Mouse (Mus musculus): ENCODE measurements at regions not wholly inside any gene's neighbourhood (a gene's known extent, or its start where the extent isn't known, plus 50 kb on each side); places are given as distances from the start of the nearest gene placed in this dataset.

DNA sequence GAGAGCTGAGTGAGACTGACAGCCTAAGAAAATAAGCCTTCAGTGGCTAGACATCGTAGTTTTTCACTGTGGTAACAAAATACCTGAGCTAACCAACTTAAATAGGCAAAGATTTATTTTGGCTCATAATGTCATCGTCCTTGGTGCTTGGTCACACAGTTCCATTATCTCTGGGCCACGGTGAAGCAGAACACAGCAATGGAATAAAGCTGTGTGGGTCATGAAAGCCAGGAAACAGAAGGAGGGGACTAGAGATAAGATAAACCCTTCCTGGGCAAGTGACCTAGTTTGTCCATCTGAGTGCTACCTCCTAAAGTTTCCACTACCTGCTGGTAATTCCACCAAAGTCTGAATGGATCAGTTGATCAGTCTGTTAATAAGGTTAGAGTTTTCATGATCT lies 134.8 kb upstream of the Gm5129 start:
- no peak for DNase-seq

- no peak for DNase-seq
These were observed 137.5 kb upstream of the Il6 start for GRCm38 (mm10) chr5:29875451-29875850.

DNA sequence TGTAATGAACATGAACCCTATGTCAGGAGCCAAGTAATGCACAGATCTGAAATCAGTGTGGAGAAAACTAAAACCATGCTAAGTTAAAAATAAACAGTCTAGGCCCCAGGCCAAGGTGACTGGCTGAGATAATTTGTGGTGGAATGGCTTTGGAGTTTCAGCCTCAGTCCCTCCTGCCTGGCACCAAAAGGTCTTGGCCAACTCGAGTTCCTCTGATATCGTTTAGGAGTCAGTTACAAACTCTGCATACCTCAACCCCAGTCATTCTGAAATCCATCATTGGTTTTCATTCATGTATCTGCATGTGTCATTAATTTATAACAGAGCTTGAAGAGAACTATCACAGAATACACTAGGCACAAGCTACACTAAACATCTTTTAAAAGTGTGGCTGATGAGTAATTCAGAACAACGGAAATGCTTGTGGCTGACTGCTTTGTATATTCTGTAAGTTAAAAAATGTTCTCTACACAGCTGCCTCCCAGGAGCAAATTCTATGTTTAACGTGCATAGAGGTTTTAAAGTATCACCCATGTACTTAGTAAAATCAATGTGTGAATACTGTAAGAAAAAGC lies 125.6 kb upstream of the Il6 start:
- DNase-seq = no peak

DNA sequence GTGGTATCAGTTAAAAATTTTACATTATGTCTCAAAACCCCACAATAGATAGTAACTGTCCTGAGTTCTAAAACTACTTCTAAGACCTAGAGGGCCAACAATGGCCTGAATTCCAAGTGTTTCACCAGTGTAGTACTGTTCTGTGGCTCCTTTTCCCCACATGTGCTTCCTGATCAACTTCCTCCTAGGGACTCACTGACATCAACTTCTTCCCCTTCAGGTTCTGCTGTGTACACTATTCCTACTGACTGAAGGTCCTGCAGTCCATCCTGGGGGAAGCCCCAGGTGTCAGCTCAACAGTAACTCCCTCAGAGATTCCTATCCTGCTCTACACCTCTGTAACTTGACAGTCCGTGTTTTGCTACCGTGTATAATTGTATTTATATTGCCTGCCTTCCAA lies 120.6 kb upstream of the Il6 start:
- DNase-seq = no peak

GRCm38 (mm10) chr5:29892861-29893260 lies 120.1 kb upstream of the Il6 start:
- no peak for DNase-seq

DNA sequence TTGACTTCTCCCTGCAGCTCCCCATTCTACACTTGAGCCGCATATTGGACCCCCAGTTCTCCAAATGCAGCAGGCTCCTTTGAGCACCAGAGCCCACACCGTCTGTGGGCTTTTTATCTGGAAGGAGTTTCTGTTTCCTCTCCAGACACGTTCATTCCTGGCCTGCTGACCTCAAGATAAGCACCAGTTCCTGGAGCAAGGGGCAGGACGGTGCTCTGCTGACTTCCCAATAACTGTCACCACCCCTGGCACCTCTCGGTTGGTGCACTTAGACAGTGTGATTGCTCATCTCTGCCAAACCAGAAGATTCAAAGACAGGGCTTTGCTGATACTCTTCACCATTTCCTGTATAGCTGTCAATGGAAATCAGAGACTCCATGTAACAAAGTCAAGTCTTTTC lies 119.1 kb upstream of the Il6 start:
- DNase-seq = no peak

- DNase-seq = peak; percentile 44
These were observed 118.0 kb upstream of the Il6 start for GRCm38 (mm10) chr5:29894606-29895595.

GRCm38 (mm10) chr5:29897617-29898016 lies 115.3 kb upstream of the Il6 start:
- no peak for DNase-seq

GRCm38 (mm10) chr5:29901716-29902115 lies 111.2 kb upstream of the Il6 start:
- no peak for DNase-seq

- DNase-seq = no peak
These were observed 92.6 kb upstream of the Il6 start for GRCm38 (mm10) chr5:29920295-29920694.

DNA sequence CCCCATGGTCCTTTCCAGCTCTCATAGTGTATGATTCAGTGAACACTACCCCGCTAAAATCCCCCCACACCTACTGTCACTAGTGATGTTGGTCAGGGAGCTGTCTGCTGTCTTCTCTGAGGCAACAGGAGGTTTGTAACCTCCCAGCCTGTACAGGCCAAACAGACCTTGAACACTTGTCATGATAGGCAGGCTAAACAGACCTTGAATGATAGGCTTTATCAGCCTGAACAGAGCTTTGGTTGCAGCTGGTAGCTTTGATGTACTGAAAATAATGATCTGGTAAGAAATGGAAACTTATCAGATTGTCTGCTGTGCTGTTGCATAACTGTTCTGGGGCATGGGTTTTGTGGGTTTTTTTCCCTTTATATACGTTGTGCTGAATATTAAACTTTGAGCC lies 87.4 kb upstream of the Il6 start:
- no peak for DNase-seq

GRCm38 (mm10) chr5:29927594-29927993 lies 85.3 kb upstream of the Il6 start:
- no peak for DNase-seq

DNA sequence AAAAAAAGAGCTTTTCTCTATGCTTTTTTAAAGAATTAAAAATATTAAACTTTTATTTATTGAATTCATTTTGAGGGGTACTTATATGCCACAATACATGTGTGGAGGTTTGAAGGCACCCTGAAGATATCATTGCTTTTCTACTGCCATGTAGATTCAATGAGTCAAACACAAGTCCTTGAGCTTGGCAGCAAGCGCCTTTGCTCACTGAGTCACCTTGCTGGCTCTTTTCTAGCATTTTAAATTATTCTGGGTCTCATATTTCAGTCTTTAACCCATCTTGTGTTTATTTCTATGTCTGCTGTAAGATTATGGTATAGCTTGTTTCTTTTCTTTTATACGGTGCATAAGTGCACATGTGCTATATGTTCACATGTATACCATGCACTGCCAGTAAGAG lies 83.5 kb upstream of the Il6 start:
- DNase-seq = no peak

DNA sequence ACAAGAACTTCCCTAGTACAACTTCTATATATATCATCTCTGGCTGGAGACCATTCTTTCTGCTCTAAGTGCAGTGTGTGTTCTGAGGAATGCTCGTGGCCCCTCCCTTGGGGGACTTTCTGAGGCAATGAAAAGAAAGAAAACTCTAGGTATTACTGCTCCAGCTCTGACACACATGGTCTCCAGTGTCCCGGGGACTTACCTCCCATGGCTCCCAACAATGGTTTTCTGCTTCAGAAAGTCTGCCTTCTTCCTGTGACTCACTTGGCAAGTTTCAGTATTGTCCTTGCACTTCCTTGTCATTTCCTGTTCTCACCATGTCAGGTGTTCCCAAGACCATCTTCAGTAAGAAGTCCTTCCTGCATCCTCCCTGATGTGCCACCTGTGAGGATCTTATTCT lies 65.7 kb upstream of the Il6 start:
- no peak for DNase-seq

GRCm38 (mm10) chr5:29948161-29948560 lies 64.8 kb upstream of the Il6 start:
- DNase-seq = no peak

DNA sequence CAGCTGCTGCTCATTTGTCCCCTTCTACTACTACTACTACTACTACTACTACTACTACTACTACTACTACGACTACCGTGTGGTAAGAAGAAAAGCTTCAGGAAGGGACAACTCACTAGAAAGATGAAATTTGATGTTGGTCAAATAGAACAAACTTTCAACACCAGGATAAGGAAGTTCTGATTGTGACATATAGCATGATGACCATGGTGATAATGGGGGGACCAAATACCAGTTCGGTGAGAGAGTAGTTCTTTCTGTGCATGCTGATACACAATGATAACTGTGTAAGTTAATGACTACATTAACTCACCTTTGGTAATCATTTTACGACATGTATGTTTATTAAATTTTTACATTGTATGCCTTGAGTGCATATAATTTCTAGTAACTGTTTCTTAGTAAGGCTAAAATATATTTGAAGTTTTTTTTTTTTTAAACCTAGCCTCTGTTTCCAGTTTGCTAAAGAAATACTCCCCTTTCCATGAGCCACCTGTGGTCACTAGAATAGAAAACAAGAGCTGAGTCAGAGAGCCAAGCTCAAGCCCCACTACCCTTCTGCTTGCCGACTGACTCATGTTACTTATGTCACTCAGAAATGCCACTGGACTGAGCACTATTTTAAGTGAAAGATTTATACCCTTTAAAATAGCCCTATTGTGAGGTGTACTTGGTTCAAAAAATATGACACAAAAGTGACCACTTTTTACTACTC lies 62.3 kb upstream of the Il6 start:
- no peak for DNase-seq

GRCm38 (mm10) chr5:29951381-29952350 lies 61.2 kb upstream of the Il6 start:
- peak; percentile 20 for DNase-seq

All from embryo, embryonic 11 days (tissue).